Mouse (Mus musculus): ENCODE data around the gene Kif13a.

GRCm38 (mm10) chr13:46843646-46844045 lies 86.0 kb downstream of the Kif13a start:
- no peak for TF ChIP-seq TAL1 (IDR thresholded peaks at IDR 0.05; ENCODE audit: low read length)
- no peak for TF ChIP-seq GATA1 (IDR thresholded peaks at IDR 0.05; ENCODE audit: low read length)
